Comparison of ENCODE assay signal across 14 mouse cellular contexts in the genomic region with DNA sequence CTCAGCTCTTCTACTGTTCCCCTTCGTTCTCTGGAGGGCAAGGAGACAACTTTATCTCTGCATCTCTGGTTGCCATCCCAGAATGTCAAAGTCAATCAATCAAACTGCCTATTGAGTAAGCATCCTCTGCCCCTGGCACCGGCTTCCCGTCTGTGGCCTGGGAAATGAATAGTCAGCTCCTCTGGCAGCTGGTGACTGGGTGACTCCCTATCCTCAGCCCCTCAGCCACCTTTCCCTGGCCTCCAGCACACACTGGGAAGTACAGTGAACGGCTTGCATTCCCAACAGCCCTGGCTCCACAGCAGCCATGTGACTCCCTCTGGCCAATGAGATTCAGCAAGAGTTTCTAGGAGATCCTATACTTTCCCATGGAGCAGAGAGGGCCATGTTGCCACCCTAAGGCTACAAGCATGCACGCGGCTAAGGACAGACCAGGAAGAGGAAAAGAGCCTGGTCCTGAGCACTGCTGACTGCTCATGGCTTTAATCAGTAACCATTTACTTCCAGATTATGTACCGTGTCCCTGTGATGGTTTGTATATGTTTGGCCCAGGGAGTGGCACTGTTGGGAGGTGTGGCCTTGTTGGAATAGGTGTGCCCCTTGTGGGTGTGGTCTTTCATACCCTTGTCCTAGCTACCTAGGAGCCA.
DNase-seq lines count a peak whose midpoint lies in the region; ATAC-seq and TF ChIP-seq lines count a peak whose summit lies in the region.
"Had no signal": no experiment of that assay in that cellular context is flagged by ENCODE, and none has a peak within 500 bp of the region (broad histone marks: within the 10 kb centered on the region; RNA-seq: fewer than 3 reads in every experiment).

No protein-coding gene starts in this region.

- TF ChIP-seq EP300 in stomach, postnatal 0 days (optimal IDR thresholded peaks at IDR 0.05) = no peak

- no peak overlapping the region for H3K9ac ChIP-seq in intestine, embryonic 16.5 days (ENCODE audit: low read depth, low read length)
- H3K9ac ChIP-seq in stomach, postnatal 0 days (ENCODE audit: low read length) = no peak overlapping the region
- H3K9ac ChIP-seq: heart, embryonic 13.5 days; hindbrain, embryonic 15.5 days had no signal

- no peak overlapping the region for H3K4me2 ChIP-seq in intestine, embryonic 16.5 days (ENCODE audit: low read depth, low read length)
- H3K4me2 ChIP-seq in stomach, postnatal 0 days (replicated peaks; ENCODE audit: low read depth) = no peak overlapping the region
- H3K4me2 ChIP-seq: heart, embryonic 13.5 days; hindbrain, embryonic 15.5 days; liver, embryonic 11.5 days had no signal

- 0 out of 2 replicates have a peak, but pooled peaks have one; percentile 10 for TF ChIP-seq CTCF in stomach, postnatal 0 days (IDR thresholded peaks at IDR 0.05; ENCODE audit: low read depth)
- TF ChIP-seq CTCF in cerebellum, adult 2 months (IDR thresholded peaks at IDR 0.05; ENCODE audit: borderline replicate concordance, insufficient read depth, low read depth, low read length) = no peak

- H3K27me3 ChIP-seq in intestine, embryonic 16.5 days (replicated peaks; ENCODE audit: control insufficient read depth, insufficient read depth, low read length) = no peaks in the 10 kb centered on the region
- H3K27me3 ChIP-seq in stomach, postnatal 0 days (ENCODE audit: control insufficient read depth, insufficient read depth, low read length) = no peaks in the 10 kb centered on the region
- no peaks in the 10 kb centered on the region for H3K27me3 ChIP-seq in cerebellum, adult 2 months (ENCODE audit: control insufficient read depth, insufficient read depth, low read length)
- H3K27me3 ChIP-seq: hindbrain, embryonic 15.5 days had no signal

- DNase-seq in cerebellum, postnatal 14 days = peak; percentile 56 to 67
- no peak for DNase-seq in cerebellum, postnatal 25 days
- peak; percentile 11 for DNase-seq in ovary, postnatal 36 days (ENCODE audit: low spot score)
- no peak for DNase-seq in ovary, adult 18-20 months (ENCODE audit: low spot score)
- peak; percentile 67 for DNase-seq in stomach, postnatal 0 days (ENCODE audit: low spot score)
- DNase-seq in cerebellum, adult 2 months = no peak
- DNase-seq in frontal cortex, postnatal 36 days (ENCODE audit: low spot score in 2 of 2) = no peak
- DNase-seq: B cell, adult 2 months; cerebellum, adult 9-10 months; gastrocnemius, adult 2 months had no signal

- H3K4me3 ChIP-seq in intestine, embryonic 16.5 days (ENCODE audit: low read length) = no peak overlapping the region
- no peak overlapping the region for H3K4me3 ChIP-seq in stomach, postnatal 0 days (ENCODE audit: low read depth, low read length)
- H3K4me3 ChIP-seq in cerebellum, adult 2 months (replicated peaks; ENCODE audit: insufficient read depth, low read depth, low read length) = no peak overlapping the region
- H3K4me3 ChIP-seq: gastrocnemius, adult 2 months; heart, embryonic 13.5 days; hindbrain, embryonic 15.5 days had no signal

- no peaks in the 10 kb centered on the region for H3K4me1 ChIP-seq in intestine, embryonic 16.5 days (ENCODE audit: control insufficient read depth, insufficient read depth, low read length)
- no peaks in the 10 kb centered on the region for H3K4me1 ChIP-seq in stomach, postnatal 0 days (replicated peaks; ENCODE audit: control insufficient read depth, insufficient read depth)
- H3K4me1 ChIP-seq in cerebellum, adult 2 months (ENCODE audit: control insufficient read depth, insufficient read depth, low read length) = no peaks in the 10 kb centered on the region

- no peaks in the 10 kb centered on the region for H3K9me3 ChIP-seq in intestine, embryonic 16.5 days (ENCODE audit: control insufficient read depth, low read length)
- no peaks in the 10 kb centered on the region for H3K9me3 ChIP-seq in stomach, postnatal 0 days (ENCODE audit: control insufficient read depth, low read length)
- H3K9me3 ChIP-seq: heart, embryonic 13.5 days; hindbrain, embryonic 15.5 days had no signal

- no peak for TF ChIP-seq POLR2A in cerebellum, adult 2 months (IDR thresholded peaks at IDR 0.05; ENCODE audit: borderline replicate concordance, insufficient read depth, low read length)

- no peak overlapping the region for H3K27ac ChIP-seq in intestine, embryonic 16.5 days (ENCODE audit: low read length)
- H3K27ac ChIP-seq in stomach, postnatal 0 days (replicated peaks) = peak overlapping the region; percentile 71
- no peak overlapping the region for H3K27ac ChIP-seq in cerebellum, adult 2 months (ENCODE audit: insufficient read depth, low read length)
- H3K27ac ChIP-seq: gastrocnemius, adult 2 months; heart, embryonic 13.5 days; hindbrain, embryonic 15.5 days had no signal

- ATAC-seq in intestine, embryonic 16.5 days = peak; percentile 75
- ATAC-seq in stomach, postnatal 0 days (ENCODE audit: low FRiP score, low TSS enrichment) = peak; percentile 94

- WGBS in intestine, embryonic 16.5 days = 52% methylated on average over 7 of the region's 7 CpGs
- 44% methylated on average over 7 of the region's 7 CpGs for WGBS in stomach, postnatal 0 days
- 63% methylated on average over 7 of the region's 7 CpGs for WGBS in cerebellum, adult 2 months

- H3K36me3 ChIP-seq in intestine, embryonic 16.5 days (ENCODE audit: control insufficient read depth, insufficient read depth, low read length) = no peaks in the 10 kb centered on the region
- no peaks in the 10 kb centered on the region for H3K36me3 ChIP-seq in stomach, postnatal 0 days (ENCODE audit: control insufficient read depth, insufficient read depth, low read length)
- H3K36me3 ChIP-seq: heart, embryonic 13.5 days; hindbrain, embryonic 15.5 days had no signal

Comparison
In these comparisons a context has a peak if more than half of its experiments do, and no peak if none do; other contexts are left out.
1. DNase-seq: peak in cerebellum, postnatal 14 days (2 of 2), ovary, postnatal 36 days (single experiment) and stomach, postnatal 0 days (single experiment); none in cerebellum, postnatal 25 days (0 of 2), ovary, adult 18-20 months (single experiment), cerebellum, adult 2 months (0 of 2) and frontal cortex, postnatal 36 days (0 of 2).